Mouse (Mus musculus) gastrocnemius, adult 2 months (tissue): ENCODE measurements at regions not wholly inside any gene's neighbourhood (a gene's known extent, or its start where the extent isn't known, plus 50 kb on each side); places are given as distances from the start of the nearest gene placed in this dataset.

Experiments
- DNase-seq: peaks from one replicate; pipeline ENCODE4 v3.0.0; 2022
- H3K27ac ChIP-seq: fragments of 200-600 bp; 2 replicates; pipeline ENCODE4 v1.8.1; 2022; ENCODE audit warnings: mild to moderate bottlenecking
- H3K4me3 ChIP-seq: fragments of 200-600 bp; 2 replicates; pipeline ENCODE4 v1.8.1; 2022; ENCODE audit warnings: mild to moderate bottlenecking, moderate library complexity
- CTCF ChIP-seq: fragments of 200-600 bp; IDR thresholded peaks from 2 replicates; pipeline ENCODE4 v1.8.1; 2022; ENCODE audit warnings: antibody characterized with exemption, mild to moderate bottlenecking, moderate library complexity
- intact Hi-C: fragments of 180-260 bp; cut with DNase I; formaldehyde crosslinking; loops from one replicate; pipeline ENCODE4 v1.15.1; 2025

- Histone ChIP-seq H3K27ac (no peak overlapping the region), H3K4me3 (no peak overlapping the region)
- intact Hi-C loops: no loop called here
- no peak for TF ChIP-seq CTCF
- DNase-seq: no peak
Measured at GRCm38 (mm10) chr10:9165598-9165997, 279.7 kb upstream of the Sash1 start.

GRCm38 (mm10) chr10:9164333-9164732, 278.5 kb upstream of the Sash1 start:
- Histone ChIP-seq H3K27ac (no peak overlapping the region), H3K4me3 (no peak overlapping the region)
- no peak for TF ChIP-seq CTCF
- no peak for DNase-seq
- intact Hi-C loops: no loop called here

- Histone ChIP-seq H3K27ac (no peak overlapping the region), H3K4me3 (no peak overlapping the region)
- intact Hi-C loops: no loop called here
- DNase-seq: no peak
- no peak for TF ChIP-seq CTCF
Measured at GRCm38 (mm10) chr10:9161597-9161996, 275.7 kb upstream of the Sash1 start.

GRCm38 (mm10) chr10:9157299-9158215, 271.7 kb upstream of the Sash1 start:
- no peak overlapping the region for H3K27ac ChIP-seq
- no peak for DNase-seq
- TF ChIP-seq CTCF: no peak
- intact Hi-C loops: no loop called here
- H3K4me3 ChIP-seq: no peak overlapping the region

GRCm38 (mm10) chr10:9136099-9136498, 250.2 kb upstream of the Sash1 start:
- Histone ChIP-seq H3K4me3 (no peak overlapping the region), H3K27ac (no peak overlapping the region)
- TF ChIP-seq CTCF: no peak
- no peak for DNase-seq
- intact Hi-C loops: no loop called here

- Histone ChIP-seq H3K4me3 (no peak overlapping the region), H3K27ac (no peak overlapping the region)
- TF ChIP-seq CTCF: no peak
- intact Hi-C loops: no loop called here
- DNase-seq: no peak
Measured at GRCm38 (mm10) chr10:9134293-9135021, 248.6 kb upstream of the Sash1 start.

GRCm38 (mm10) chr10:9130061-9130460, 244.2 kb upstream of the Sash1 start:
- DNase-seq: no peak
- no peak overlapping the region for H3K27ac ChIP-seq
- intact Hi-C loops: no loop called here
- TF ChIP-seq CTCF: no peak
- H3K4me3 ChIP-seq: no peak overlapping the region

GRCm38 (mm10) chr10:9119249-9119648, 233.4 kb upstream of the Sash1 start:
- no peak for DNase-seq
- Histone ChIP-seq H3K4me3 (no peak overlapping the region), H3K27ac (no peak overlapping the region)
- intact Hi-C loops: no loop called here
- no peak for TF ChIP-seq CTCF

- no peak for DNase-seq
- Histone ChIP-seq H3K27ac (no peak overlapping the region), H3K4me3 (peak overlapping the region; percentile 57)
- intact Hi-C loops: no loop called here
- TF ChIP-seq CTCF: no peak
Measured at GRCm38 (mm10) chr10:9117648-9118551, 232.0 kb upstream of the Sash1 start.

- intact Hi-C loops: no loop called here
- H3K4me3 ChIP-seq: no peak overlapping the region
Measured at GRCm38 (mm10) chr10:9117134-9117533, 231.3 kb upstream of the Sash1 start.

GRCm38 (mm10) chr10:9113706-9114105, 227.8 kb upstream of the Sash1 start:
- DNase-seq: no peak
- no peak for TF ChIP-seq CTCF
- Histone ChIP-seq H3K4me3 (no peak overlapping the region), H3K27ac (no peak overlapping the region)
- intact Hi-C loops: no loop called here

More at GRCm38 (mm10) chr10:9117134-9117533, 231.3 kb upstream of the Sash1 start:
- no peak overlapping the region for H3K27ac ChIP-seq
- no peak for TF ChIP-seq CTCF
- DNase-seq: no peak

GRCm38 (mm10) chr10:9111051-9111450, 225.2 kb upstream of the Sash1 start:
- TF ChIP-seq CTCF: no peak
- Histone ChIP-seq H3K27ac (no peak overlapping the region), H3K4me3 (no peak overlapping the region)
- DNase-seq: no peak
- intact Hi-C loops: no loop called here
